Mouse (Mus musculus) left cerebral cortex, adult 9 months (tissue): ENCODE measurements around the gene Samd10.

Experiments used
- DNase-seq, 2 experiments: peaks; one replicate each; pipeline ENCODE4 v3.0.0; 2022; ENCODE audit warnings: low spot score in 2 of 2

Gene Samd10

GRCm38 (mm10) chr2:181598454-181599351 lies at the start of gene Samd10:
Gene Samd10 (minus strand): TSS chr2:181599212.
- DNase-seq, result peak in 1 of 2 experiments; percentile 67

- DNase-seq, result no peak
Observed at GRCm38 (mm10) chr2:181646626-181647472, 47.8 kb upstream of the Samd10 start.

GRCm38 (mm10) chr2:181645666-181646065 lies 46.7 kb upstream of the Samd10 start:
- DNase-seq, result no peak

- peak in 1 of 2 experiments; percentile 36 for DNase-seq
Observed at GRCm38 (mm10) chr2:181644361-181644760, 45.3 kb upstream of the Samd10 start.

GRCm38 (mm10) chr2:181635865-181636264 lies 36.9 kb upstream of the Samd10 start:
- DNase-seq, result no peak

- DNase-seq, result no peak
Observed at GRCm38 (mm10) chr2:181632624-181633023, 33.6 kb upstream of the Samd10 start.

- no peak for DNase-seq
Observed at GRCm38 (mm10) chr2:181628471-181628870, 29.5 kb upstream of the Samd10 start.

- DNase-seq, result peak in 1 of 2 experiments; percentile 22
Observed at GRCm38 (mm10) chr2:181623401-181623800, 24.4 kb upstream of the Samd10 start.

GRCm38 (mm10) chr2:181618761-181619495 lies 19.9 kb upstream of the Samd10 start:
- DNase-seq, result no peak

GRCm38 (mm10) chr2:181602367-181602766 lies 3.4 kb upstream of the Samd10 start:
- DNase-seq, result no peak

GRCm38 (mm10) chr2:181601751-181602145 lies 2.7 kb upstream of the Samd10 start:
- no peak for DNase-seq

- peak; percentile 94 to 98 for DNase-seq
Observed at GRCm38 (mm10) chr2:181600828-181601750, 2.1 kb upstream of the Samd10 start.

- DNase-seq, result no peak
Observed at GRCm38 (mm10) chr2:181600226-181600758, 1.3 kb upstream of the Samd10 start.

- DNase-seq, result no peak
Observed at GRCm38 (mm10) chr2:181597378-181598061, 1.5 kb downstream of the Samd10 start.

GRCm38 (mm10) chr2:181596221-181596960 lies 2.6 kb downstream of the Samd10 start:
- DNase-seq, result no peak

GRCm38 (mm10) chr2:181594946-181595696 lies 3.9 kb downstream of the Samd10 start:
- DNase-seq, result no peak

GRCm38 (mm10) chr2:181593937-181594336 lies 5.1 kb downstream of the Samd10 start:
- DNase-seq, result no peak

GRCm38 (mm10) chr2:181593042-181593421 lies 6.0 kb downstream of the Samd10 start:
- DNase-seq, result no peak
